Mouse (Mus musculus) liver, postnatal 0 days (tissue): ENCODE data around the gene Hacd4. TPM values are rescaled to one million over a fixed set of nuclear protein-coding genes. Genes with fewer than 3 reads are reported as not detected.

Source experiments
- ATAC-seq: fragments of 200-750 bp; cut with Nextera tagmentation; 2 replicates; pipeline ENCODE4 v1.8.0; 2017; ENCODE audit warnings: mild to moderate bottlenecking, moderate library complexity
- DNase-seq: peaks from one replicate; pipeline ENCODE4 v3.0.0-alpha.2; 2016
- H3K27ac ChIP-seq: fragments of 300-500 bp; sonication (generic); 2 replicates; pipeline ENCODE4 v1.5.1; 2014; ENCODE audit warnings: antibody characterized with exemption, moderate library complexity, mild to moderate bottlenecking, low read depth
- H3K27me3 ChIP-seq: fragments of 300-500 bp; sonication (generic); 2 replicates; pipeline ENCODE4 v1.6.1; 2014; ENCODE audit warnings: low read length, control low read depth, mixed read lengths; ENCODE audit not compliant: insufficient read depth
- H3K36me3 ChIP-seq: fragments of 300-500 bp; sonication (generic); replicated peaks from 2 replicates; pipeline ENCODE4 v1.6.1; 2014; ENCODE audit warnings: mild to moderate bottlenecking, control low read depth, low read length, moderate library complexity, mixed read lengths; ENCODE audit not compliant: insufficient read depth
- H3K4me1 ChIP-seq: fragments of 300-500 bp; sonication (generic); 2 replicates; pipeline ENCODE4 v1.6.1; 2014; ENCODE audit warnings: antibody characterized with exemption, mild to moderate bottlenecking, control low read depth; ENCODE audit not compliant: insufficient read depth
- H3K4me2 ChIP-seq: fragments of 300-500 bp; sonication (generic); 2 replicates; pipeline ENCODE4 v1.6.1; 2014; ENCODE audit warnings: low read depth, mild to moderate bottlenecking, low read length, moderate library complexity, mixed read lengths
- H3K4me3 ChIP-seq: fragments of 300-500 bp; sonication (generic); 2 replicates; pipeline ENCODE4 v1.5.1; 2014; ENCODE audit warnings: low read depth, low read length
- H3K9ac ChIP-seq: fragments of 300-500 bp; sonication (generic); replicated peaks from 2 replicates; pipeline ENCODE4 v1.6.1; 2014; ENCODE audit warnings: mild to moderate bottlenecking, moderate library complexity
- H3K9me3 ChIP-seq: fragments of 300-500 bp; sonication (generic); 2 replicates; pipeline ENCODE4 v1.6.1; 2016; ENCODE audit warnings: mild to moderate bottlenecking, control low read depth, low read length, mixed read lengths
- CTCF ChIP-seq: sonication (generic); IDR thresholded peaks from 2 replicates; pipeline ENCODE4 v1.5.1; 2016; ENCODE audit warnings: antibody characterized with exemption, low read depth
- EP300 ChIP-seq: IDR thresholded peaks from 2 replicates; pipeline ENCODE4 v1.6.1; 2016; ENCODE audit warnings: antibody characterized with exemption, low read depth, mild to moderate bottlenecking
- WGBS: fragments of 180-500 bp; shearing (Covaris S2); extraction: QIAGEN DNeasy Blood & Tissue Kit; methylation state at CpG from one replicate; pipeline ENCODE4 v1.1.7; 2014; ENCODE audit not compliant: insufficient replicate concordance; 5-methylcytosine and 5-hydroxymethylcytosine counted together
- polyA plus RNA-seq: library from polyadenylated mRNA; unstranded; fragments of >200 nt; fragmentation: Nextera tagmentation; extraction: Ambion mirVana; gene quantifications from 2 replicates; pipeline ENCODE4 v1.2.1, GENCODE M21; 2015

Hacd4 gene
- polyA plus RNA-seq, 1 experiment from 2014 or later, result 5.3 TPM

- peaks cover 10% of the 10 kb centered on the region for H3K4me1 ChIP-seq
- peak overlapping the region; percentile 42 for H3K4me3 ChIP-seq
- DNase-seq, result no peak
- no peak for ATAC-seq
- H3K27ac ChIP-seq, result peak overlapping the region; percentile 7; the same call in 1 of the 2 replicates
- no peaks in the 10 kb centered on the region for H3K9me3 ChIP-seq
- no peak for TF ChIP-seq EP300
- TF ChIP-seq CTCF, result no peak
- WGBS, result 12% methylated on average over 4 of the region's 4 CpGs
- peak overlapping the region; percentile 62 for H3K4me2 ChIP-seq
- H3K9ac ChIP-seq, result peak overlapping the region; percentile 55
- H3K36me3 ChIP-seq, result no peaks in the 10 kb centered on the region
- H3K27me3 ChIP-seq, result no peaks in the 10 kb centered on the region
Measured at GRCm38 (mm10) chr4:88438990-88439329, 232 bp upstream of the Hacd4 start.

- peak overlapping the region; percentile 42 for H3K4me3 ChIP-seq
- peaks cover 10% of the 10 kb centered on the region for H3K4me1 ChIP-seq
- no peak for TF ChIP-seq EP300
- no peak overlapping the region; the same call in 1 of the 2 replicates for H3K9ac ChIP-seq
- H3K4me2 ChIP-seq, result peak overlapping the region; percentile 62
- DNase-seq, result no peak
- 20% methylated on average over 2 of the region's 2 CpGs for WGBS
- ATAC-seq, result no peak
- H3K9me3 ChIP-seq, result no peaks in the 10 kb centered on the region
- no peaks in the 10 kb centered on the region for H3K36me3 ChIP-seq
- no peaks in the 10 kb centered on the region for H3K27me3 ChIP-seq
- peak overlapping the region; percentile 7; the same call in 1 of the 2 replicates for H3K27ac ChIP-seq
Measured at GRCm38 (mm10) chr4:88437917-88438316, 811 bp downstream of the Hacd4 start.

- H3K27me3 ChIP-seq, result no peaks in the 10 kb centered on the region
- no peaks in the 10 kb centered on the region for H3K36me3 ChIP-seq
- no peak overlapping the region for H3K9ac ChIP-seq
- TF ChIP-seq CTCF (no peak), EP300 (no peak)
- no peak overlapping the region for H3K4me2 ChIP-seq
- DNase-seq, result no peak
- WGBS, result 68% methylated on average over 3 of the region's 3 CpGs
- H3K27ac ChIP-seq, result no peak overlapping the region
- no peaks in the 10 kb centered on the region for H3K9me3 ChIP-seq
- peaks cover 10% of the 10 kb centered on the region for H3K4me1 ChIP-seq
- ATAC-seq, result no peak
- H3K4me3 ChIP-seq, result no peak overlapping the region
Measured at GRCm38 (mm10) chr4:88437166-88437565, 1.6 kb downstream of the Hacd4 start.

GRCm38 (mm10) chr4:88436593-88437165 is 2.0 kb downstream of the Hacd4 start:
- ATAC-seq (no peak), DNase-seq (no peak)
- H3K4me1 ChIP-seq, result peaks cover 10% of the 10 kb centered on the region
- H3K9ac ChIP-seq, result no peak overlapping the region
- no peak overlapping the region for H3K4me2 ChIP-seq
- H3K9me3 ChIP-seq, result no peaks in the 10 kb centered on the region
- WGBS, result 79% methylated on average over 6 of the region's 6 CpGs
- no peak overlapping the region for H3K27ac ChIP-seq
- no peaks in the 10 kb centered on the region for H3K36me3 ChIP-seq
- TF ChIP-seq CTCF (no peak), EP300 (no peak)
- H3K4me3 ChIP-seq, result no peak overlapping the region
- no peaks in the 10 kb centered on the region for H3K27me3 ChIP-seq

- H3K9me3 ChIP-seq, result no peaks in the 10 kb centered on the region
- H3K4me2 ChIP-seq, result no peak overlapping the region
- 59% methylated on average over 8 of the region's 8 CpGs for WGBS
- ATAC-seq (no peak), DNase-seq (no peak)
- H3K36me3 ChIP-seq, result no peaks in the 10 kb centered on the region
- H3K27me3 ChIP-seq, result no peaks in the 10 kb centered on the region
- no peak overlapping the region for H3K4me3 ChIP-seq
- H3K9ac ChIP-seq, result no peak overlapping the region
- no peak for TF ChIP-seq CTCF
- no peak for TF ChIP-seq EP300
- H3K4me1 ChIP-seq, result no peaks in the 10 kb centered on the region
- no peak overlapping the region for H3K27ac ChIP-seq
Measured at GRCm38 (mm10) chr4:88432412-88433024, 6.2 kb downstream of the Hacd4 start.

GRCm38 (mm10) chr4:88427630-88428239 is 11.0 kb downstream of the Hacd4 start:
- H3K27me3 ChIP-seq, result no peaks in the 10 kb centered on the region
- no peak overlapping the region for H3K4me3 ChIP-seq
- H3K36me3 ChIP-seq, result 0 out of 2 replicates have a peak, but pooled peaks cover under 1% of the 10 kb centered on the region
- 84% methylated on average over 2 of the region's 2 CpGs for WGBS
- H3K27ac ChIP-seq, result no peak overlapping the region
- no peak for ATAC-seq
- no peak overlapping the region for H3K9ac ChIP-seq
- no peak overlapping the region for H3K4me2 ChIP-seq
- H3K4me1 ChIP-seq, result no peaks in the 10 kb centered on the region
- no peaks in the 10 kb centered on the region for H3K9me3 ChIP-seq
- DNase-seq, result no peak
- TF ChIP-seq CTCF (no peak), EP300 (no peak)
